Mouse (Mus musculus) ES-Bruce4 (cell line): Measurements from ENCODE around the gene 1700001P01Rik.

Experiments
- CTCF ChIP-seq: IDR thresholded peaks from one replicate; pipeline ENCODE4 v1.8.1; 2011; ENCODE audit warnings: low read depth, low read length
- POLR2A ChIP-seq: IDR thresholded peaks from one replicate; pipeline ENCODE4 v1.8.1; 2011; ENCODE audit warnings: low read length; ENCODE audit not compliant: insufficient read depth

- TF ChIP-seq POLR2A (no peak), CTCF (no peak)
These were observed 26.4 kb upstream of the 1700001P01Rik start for GRCm38 (mm10) chr11:97802194-97802470.
